Mouse (Mus musculus) embryonic facial prominence, embryonic 12.5 days (tissue): ENCODE measurements around the gene Mcm5. TPM values are rescaled to one million over a fixed set of nuclear protein-coding genes. Genes with fewer than 3 reads are reported as not detected.

ENCODE experiments used
- ATAC-seq: fragments of 200-750 bp; cut with Nextera tagmentation; 2 replicates; pipeline ENCODE4 v1.8.0; 2017; ENCODE audit not compliant: insufficient number of reproducible peaks, insufficient read depth, low FRiP score, low TSS enrichment
- H3K27ac ChIP-seq: fragments of 300-500 bp; sonication (generic); 2 replicates; pipeline ENCODE4 v1.5.1; 2016; ENCODE audit warnings: mild to moderate bottlenecking
- H3K27me3 ChIP-seq: fragments of 300-500 bp; sonication (generic); 2 replicates; pipeline ENCODE4 v1.6.1; 2016; ENCODE audit warnings: mild to moderate bottlenecking, moderate library complexity
- H3K36me3 ChIP-seq: fragments of 300-500 bp; sonication (generic); 2 replicates; pipeline ENCODE4 v1.6.1; 2016; ENCODE audit warnings: mild to moderate bottlenecking
- H3K4me1 ChIP-seq: fragments of 300-500 bp; sonication (generic); 2 replicates; pipeline ENCODE4 v1.6.1; 2016
- H3K4me2 ChIP-seq: fragments of 300-500 bp; sonication (generic); replicated peaks from 2 replicates; pipeline ENCODE4 v1.6.1; 2016; ENCODE audit warnings: mild to moderate bottlenecking, moderate library complexity
- H3K4me3 ChIP-seq: fragments of 300-500 bp; sonication (generic); 2 replicates; pipeline ENCODE4 v1.5.1; 2016; ENCODE audit warnings: mild to moderate bottlenecking
- H3K9ac ChIP-seq: fragments of 300-500 bp; sonication (generic); 2 replicates; pipeline ENCODE4 v1.6.1; 2016; ENCODE audit warnings: mild to moderate bottlenecking, moderate library complexity
- H3K9me3 ChIP-seq: fragments of 300-500 bp; sonication (generic); 2 replicates; pipeline ENCODE4 v1.6.1; 2016; ENCODE audit warnings: mild to moderate bottlenecking, moderate library complexity
- WGBS: fragments of 180-500 bp; shearing (Covaris S2); methylation state at CpG from one replicate; pipeline ENCODE4 v1.1.7; 2016; 5-methylcytosine and 5-hydroxymethylcytosine counted together
- polyA plus RNA-seq: library from polyadenylated mRNA; unstranded; fragments of >200 nt; fragmentation: Nextera tagmentation; extraction: Ambion mirVana; gene quantifications from 2 replicates; pipeline ENCODE4 v1.2.1, GENCODE M21; 2016

Gene Mcm5
- polyA plus RNA-seq, 1 experiment from 2014 or later, result 205 TPM

DNA sequence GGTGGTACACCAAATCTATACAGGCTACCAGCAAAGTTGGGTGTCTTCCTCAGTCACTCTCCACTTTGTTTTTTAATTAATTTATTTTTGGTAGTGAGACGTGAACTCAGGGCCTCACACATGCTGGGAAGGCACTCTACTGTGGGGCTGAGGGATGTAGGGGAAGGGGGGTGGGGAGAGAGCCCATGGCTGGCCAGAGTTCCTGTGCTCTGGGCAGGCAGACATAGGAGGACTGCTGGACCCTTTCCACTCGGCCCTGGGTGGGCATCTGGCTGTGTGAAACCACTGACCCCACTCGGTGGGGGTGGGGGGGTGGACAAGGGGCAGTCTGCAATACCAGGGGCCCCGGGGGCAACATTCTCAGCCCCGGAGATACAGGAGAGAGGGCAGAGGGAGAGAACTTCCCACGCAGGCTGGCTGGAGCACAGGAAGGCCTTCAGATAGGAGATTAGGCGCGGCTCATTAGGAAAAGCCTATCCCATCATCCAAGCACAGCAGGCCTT, 5.9 kb upstream of the Mcm5 start:
- Histone ChIP-seq H3K9me3 (no peaks in the 10 kb centered on the region), H3K27me3 (no peaks in the 10 kb centered on the region), H3K4me3 (no peak overlapping the region), H3K4me1 (no peaks in the 10 kb centered on the region), H3K4me2 (no peak overlapping the region), H3K9ac (no peak overlapping the region), H3K36me3 (0 out of 2 replicates have a peak, but pooled peaks cover 7% of the 10 kb centered on the region), H3K27ac (no peak overlapping the region)
- WGBS, result 40% methylated on average over 8 of the region's 8 CpGs
- ATAC-seq, result no peak

DNA sequence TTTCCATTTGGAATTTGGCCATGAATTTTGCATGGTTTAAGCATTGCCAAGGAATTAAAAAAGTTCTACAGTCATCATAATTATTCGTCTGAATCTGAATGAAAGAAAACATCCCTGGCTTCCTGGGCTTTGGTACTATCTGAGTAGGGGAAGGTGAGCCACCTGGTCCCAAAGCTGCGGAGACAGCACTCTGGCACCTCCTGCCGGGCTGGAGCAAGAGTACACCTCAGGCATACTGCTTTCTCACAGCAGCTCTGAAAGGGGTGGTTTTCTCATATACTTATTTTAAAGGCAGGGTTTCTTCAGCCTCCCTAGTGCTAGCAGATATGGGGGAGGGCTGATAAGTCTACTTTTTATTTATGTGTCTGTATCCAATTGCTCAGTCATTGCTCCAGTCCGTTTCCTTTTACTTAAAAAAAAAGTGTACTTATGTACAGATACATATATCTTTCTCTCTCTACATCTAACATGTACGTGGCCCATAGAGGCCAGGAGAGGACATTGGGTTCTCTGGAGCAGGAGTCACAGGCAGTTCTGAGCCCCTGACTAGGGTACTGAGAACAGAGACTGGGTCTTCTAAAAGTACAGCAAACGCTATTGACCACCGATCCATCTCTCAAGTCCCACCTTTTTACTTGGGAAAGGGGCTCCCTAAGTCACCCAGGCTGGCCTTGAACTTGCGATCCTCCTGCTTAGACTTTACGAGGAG, 688 bp upstream of the Mcm5 start:
- WGBS, result 1% methylated on average over 9 of the region's 9 CpGs
- no peaks in the 10 kb centered on the region for H3K27me3 ChIP-seq
- peaks cover 20% of the 10 kb centered on the region for H3K4me1 ChIP-seq
- H3K4me2 ChIP-seq, result peak overlapping the region; percentile 65
- peak overlapping the region; percentile 76 for H3K9ac ChIP-seq
- H3K4me3 ChIP-seq, result peak overlapping the region; percentile 72
- no peaks in the 10 kb centered on the region for H3K9me3 ChIP-seq
- peak overlapping the region; percentile 91 for H3K27ac ChIP-seq
- peaks cover 27% of the 10 kb centered on the region for H3K36me3 ChIP-seq
- ATAC-seq, result peak; percentile 65; the same call in 1 of the 2 replicates

DNA sequence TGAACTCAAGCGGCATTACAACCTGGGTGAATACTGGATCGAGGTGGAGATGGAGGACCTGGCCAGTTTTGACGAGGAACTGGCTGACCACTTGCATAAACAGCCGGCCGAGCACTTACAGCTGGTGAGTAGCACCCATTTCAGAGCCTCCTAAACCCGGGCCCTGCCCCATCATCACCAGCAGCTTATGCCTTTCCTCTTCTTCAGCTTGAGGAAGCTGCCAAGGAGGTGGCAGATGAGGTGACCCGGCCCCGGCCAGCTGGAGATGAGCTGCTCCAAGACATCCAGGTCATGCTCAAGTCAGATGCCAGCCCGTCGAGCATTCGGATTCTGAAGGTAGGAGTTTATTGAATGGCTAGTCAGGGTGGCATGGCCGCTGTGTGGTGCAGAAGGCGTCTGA, 724 bp downstream of the Mcm5 start:
- H3K27me3 ChIP-seq, result no peaks in the 10 kb centered on the region
- no peaks in the 10 kb centered on the region for H3K9me3 ChIP-seq
- H3K36me3 ChIP-seq, result peaks cover 42% of the 10 kb centered on the region
- H3K4me2 ChIP-seq, result peak overlapping the region; percentile 96
- no peak for ATAC-seq
- peak overlapping the region; percentile 93 for H3K9ac ChIP-seq
- H3K27ac ChIP-seq, result no peak overlapping the region
- WGBS, result 21% methylated on average over 13 of the region's 13 CpGs
- peaks cover 20% of the 10 kb centered on the region for H3K4me1 ChIP-seq
- peak overlapping the region; percentile 72 for H3K4me3 ChIP-seq

DNA sequence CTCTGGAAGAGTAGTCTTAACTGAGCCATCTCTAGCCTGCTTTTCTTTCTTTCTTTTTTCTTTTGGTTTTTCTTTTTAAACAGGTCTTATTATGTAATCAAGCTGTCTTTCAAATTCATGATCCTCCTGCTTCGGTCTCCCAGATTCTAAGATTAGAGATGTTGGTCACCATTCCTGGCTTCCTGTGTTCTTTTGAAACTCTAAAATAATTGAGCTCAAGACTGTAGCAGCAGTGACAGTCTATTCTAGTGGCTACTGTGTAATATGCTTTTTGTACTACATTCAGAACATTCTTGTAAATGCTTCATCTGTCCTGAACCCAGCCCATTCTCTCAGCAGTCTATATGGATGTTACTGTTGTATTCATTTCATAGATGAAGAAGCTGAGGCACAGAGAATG, 9.1 kb downstream of the Mcm5 start:
- Histone ChIP-seq H3K27ac (no peak overlapping the region), H3K9me3 (no peaks in the 10 kb centered on the region), H3K9ac (no peak overlapping the region), H3K4me3 (no peak overlapping the region), H3K27me3 (no peaks in the 10 kb centered on the region), H3K4me1 (no peaks in the 10 kb centered on the region), H3K4me2 (no peak overlapping the region), H3K36me3 (peaks cover 96% of the 10 kb centered on the region)
- 88% methylated on average over 1 of the region's 1 CpGs for WGBS
- no peak for ATAC-seq

DNA sequence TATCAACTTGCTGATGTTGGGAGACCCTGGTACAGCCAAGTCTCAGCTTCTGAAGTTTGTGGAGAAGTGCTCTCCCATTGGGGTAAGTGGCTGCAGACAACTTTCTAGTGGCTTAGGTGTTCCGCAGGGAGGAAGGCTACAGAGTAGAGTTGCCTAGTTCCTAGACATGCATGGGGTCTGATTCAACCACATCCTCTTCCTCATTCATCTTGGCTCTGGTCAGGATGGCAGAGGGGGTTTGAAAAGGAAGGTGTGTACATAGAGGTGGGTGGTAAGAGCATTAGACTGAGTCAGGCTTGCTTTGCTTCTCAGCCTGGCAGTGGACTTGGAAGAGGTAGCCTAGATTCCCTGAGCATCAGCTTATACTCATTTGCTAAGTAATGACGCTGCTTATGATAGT, 9.9 kb downstream of the Mcm5 start:
- ATAC-seq, result no peak
- Histone ChIP-seq H3K9me3 (no peaks in the 10 kb centered on the region), H3K36me3 (peaks cover 96% of the 10 kb centered on the region), H3K9ac (no peak overlapping the region), H3K4me3 (no peak overlapping the region), H3K4me2 (no peak overlapping the region), H3K4me1 (no peaks in the 10 kb centered on the region), H3K27ac (no peak overlapping the region), H3K27me3 (no peaks in the 10 kb centered on the region)
- WGBS, result 95% methylated on average over 2 of the region's 2 CpGs

DNA sequence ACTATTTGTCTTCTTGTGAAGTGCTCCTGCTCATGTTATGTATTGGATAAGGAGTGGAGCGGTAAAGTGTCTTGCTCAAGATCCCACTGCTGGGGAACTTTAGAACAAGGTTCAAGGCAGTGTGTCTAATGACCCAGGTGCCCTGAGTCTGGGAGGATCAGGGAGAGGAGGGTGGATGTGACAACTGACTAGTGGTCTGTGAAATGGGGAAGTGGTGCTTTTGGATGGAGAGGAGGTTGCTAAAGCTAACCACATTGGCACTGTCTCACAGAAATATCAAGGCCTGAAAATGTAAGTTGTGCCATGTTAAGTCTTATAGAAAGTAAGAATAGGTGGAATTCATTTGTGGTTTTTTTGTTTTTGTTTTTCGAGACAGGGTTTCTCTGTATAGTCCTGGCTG, 10.4 kb downstream of the Mcm5 start:
- no peak overlapping the region for H3K9ac ChIP-seq
- H3K27ac ChIP-seq, result no peak overlapping the region
- no peaks in the 10 kb centered on the region for H3K4me1 ChIP-seq
- no peak for ATAC-seq
- H3K27me3 ChIP-seq, result no peaks in the 10 kb centered on the region
- no peak overlapping the region for H3K4me2 ChIP-seq
- WGBS, result 89% methylated on average over 2 of the region's 2 CpGs
- H3K4me3 ChIP-seq, result no peak overlapping the region
- peaks cover 96% of the 10 kb centered on the region for H3K36me3 ChIP-seq
- no peaks in the 10 kb centered on the region for H3K9me3 ChIP-seq

DNA sequence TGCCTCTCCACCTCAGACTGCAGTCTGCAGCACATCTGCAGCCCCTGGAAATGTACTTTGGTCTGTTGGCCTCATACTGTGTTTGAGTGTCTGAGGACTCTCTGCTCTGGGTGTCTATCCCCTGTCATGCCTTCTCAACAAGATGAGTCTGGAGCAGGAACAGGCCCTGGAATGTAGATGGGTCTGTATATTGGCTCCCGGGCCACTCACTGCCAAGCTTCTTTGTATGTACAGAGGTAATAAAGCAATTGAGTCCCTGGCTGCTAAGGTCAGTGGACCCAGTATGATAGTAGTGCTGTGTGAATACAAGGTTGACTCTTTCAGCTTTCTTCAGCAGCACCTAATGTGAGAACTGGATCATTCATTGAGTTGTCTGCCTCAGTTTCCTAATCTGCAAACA, 18.0 kb downstream of the Mcm5 start:
- no peak overlapping the region for H3K4me3 ChIP-seq
- no peaks in the 10 kb centered on the region for H3K27me3 ChIP-seq
- no peak overlapping the region for H3K9ac ChIP-seq
- H3K9me3 ChIP-seq, result no peaks in the 10 kb centered on the region
- no peak for ATAC-seq
- peaks cover 74% of the 10 kb centered on the region for H3K36me3 ChIP-seq
- no peaks in the 10 kb centered on the region for H3K4me1 ChIP-seq
- H3K4me2 ChIP-seq, result no peak overlapping the region
- WGBS, result 87% methylated on average over 1 of the region's 1 CpGs
- H3K27ac ChIP-seq, result no peak overlapping the region

DNA sequence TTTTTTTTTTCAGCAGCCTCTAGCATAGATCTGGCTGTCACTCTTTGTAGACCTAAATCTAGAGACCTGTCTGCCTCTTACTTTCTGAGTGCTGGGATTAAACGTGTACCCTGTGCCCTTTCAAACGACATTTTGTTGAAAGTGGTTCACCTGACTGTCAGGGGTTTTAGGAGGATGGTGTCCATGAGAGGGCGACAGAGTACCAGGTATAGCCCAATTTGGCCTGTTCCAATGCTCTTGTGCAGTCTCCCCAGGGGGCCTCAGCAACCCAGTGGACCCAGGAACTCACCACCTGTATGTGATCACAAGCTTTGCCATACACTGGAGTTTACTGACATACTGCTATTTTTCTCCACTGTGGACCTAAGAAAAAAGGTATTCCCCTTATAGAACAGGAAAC, 23.1 kb downstream of the Mcm5 start:
- Histone ChIP-seq H3K4me1 (no peaks in the 10 kb centered on the region), H3K27ac (no peak overlapping the region), H3K9ac (no peak overlapping the region), H3K4me3 (no peak overlapping the region), H3K4me2 (no peak overlapping the region), H3K9me3 (no peaks in the 10 kb centered on the region), H3K27me3 (no peaks in the 10 kb centered on the region), H3K36me3 (peaks cover 25% of the 10 kb centered on the region)
- no peak for ATAC-seq
- WGBS, result 14% methylated on average over 3 of the region's 3 CpGs

DNA sequence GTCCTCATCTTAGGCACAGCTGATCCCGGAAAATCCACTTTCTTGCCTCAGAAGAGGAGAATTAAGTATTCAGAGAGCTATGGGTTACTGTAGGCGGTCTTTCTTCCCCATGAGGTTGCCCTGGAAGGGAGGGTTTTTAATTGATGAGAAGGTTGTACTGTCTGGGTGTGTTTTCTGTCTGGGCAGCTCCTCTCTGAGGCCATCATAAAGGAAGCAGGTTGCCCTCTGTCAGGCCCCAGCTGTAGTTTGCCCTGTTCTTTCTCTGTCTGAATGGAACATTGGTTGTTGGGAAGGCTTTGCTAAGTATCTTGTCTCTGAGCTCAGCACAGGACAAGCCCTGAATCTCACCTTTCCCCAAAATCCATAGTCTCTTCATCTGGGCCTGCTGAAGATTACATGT, 24.0 kb downstream of the Mcm5 start:
- Histone ChIP-seq H3K27ac (no peak overlapping the region), H3K9ac (no peak overlapping the region), H3K36me3 (peaks cover 20% of the 10 kb centered on the region), H3K4me3 (no peak overlapping the region), H3K4me1 (no peaks in the 10 kb centered on the region), H3K27me3 (no peaks in the 10 kb centered on the region), H3K9me3 (no peaks in the 10 kb centered on the region), H3K4me2 (no peak overlapping the region)
- WGBS, result 78% methylated on average over 2 of the region's 2 CpGs
- ATAC-seq, result no peak

DNA sequence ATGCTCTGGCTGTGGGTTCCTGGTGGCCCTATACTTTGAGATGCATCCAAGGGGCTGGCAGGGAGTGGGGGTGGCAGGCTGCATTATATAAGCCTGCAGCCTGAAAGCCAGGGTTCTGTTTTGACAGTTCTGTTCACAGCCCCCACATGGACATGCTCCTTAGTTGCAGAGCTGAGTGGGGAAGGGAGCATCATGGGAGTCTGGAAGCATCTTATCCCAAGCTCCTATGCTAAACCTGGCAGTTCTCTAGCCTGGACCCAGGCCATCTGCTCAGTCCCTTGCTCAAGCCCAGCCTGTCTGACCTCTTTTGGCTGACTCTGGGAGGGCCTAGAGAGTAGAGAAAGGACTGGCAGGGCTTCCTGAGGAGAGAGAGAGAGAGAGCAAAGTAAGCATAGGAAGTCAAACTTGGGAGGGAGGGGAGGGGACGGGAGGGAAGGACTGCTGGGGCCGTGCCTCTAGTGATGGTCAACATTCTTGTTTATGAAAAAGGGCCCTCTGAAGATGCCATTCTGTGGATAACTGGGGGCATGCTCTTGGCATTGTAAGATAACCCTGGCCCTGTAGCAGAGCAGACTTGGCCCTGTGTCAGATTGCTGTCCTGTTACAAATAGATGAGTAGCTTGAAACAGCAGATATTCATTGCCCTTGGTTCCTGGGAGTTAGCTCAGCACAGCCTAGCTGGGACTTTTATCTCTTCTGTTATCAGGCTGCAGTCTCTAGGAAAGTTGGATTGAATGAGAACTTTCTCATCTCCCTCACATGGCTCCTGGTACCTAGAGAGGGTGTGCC, 25.4 kb downstream of the Mcm5 start:
- ATAC-seq, result no peak
- Histone ChIP-seq H3K27me3 (no peaks in the 10 kb centered on the region), H3K9ac (no peak overlapping the region), H3K4me2 (no peak overlapping the region), H3K4me3 (no peak overlapping the region), H3K4me1 (no peaks in the 10 kb centered on the region), H3K36me3 (0 out of 2 replicates have a peak, but pooled peaks cover 10% of the 10 kb centered on the region), H3K27ac (0 out of 2 replicates have a peak overlapping the region, but pooled peaks have one; percentile 36), H3K9me3 (no peaks in the 10 kb centered on the region)
- 30% methylated on average over 2 of the region's 2 CpGs for WGBS

DNA sequence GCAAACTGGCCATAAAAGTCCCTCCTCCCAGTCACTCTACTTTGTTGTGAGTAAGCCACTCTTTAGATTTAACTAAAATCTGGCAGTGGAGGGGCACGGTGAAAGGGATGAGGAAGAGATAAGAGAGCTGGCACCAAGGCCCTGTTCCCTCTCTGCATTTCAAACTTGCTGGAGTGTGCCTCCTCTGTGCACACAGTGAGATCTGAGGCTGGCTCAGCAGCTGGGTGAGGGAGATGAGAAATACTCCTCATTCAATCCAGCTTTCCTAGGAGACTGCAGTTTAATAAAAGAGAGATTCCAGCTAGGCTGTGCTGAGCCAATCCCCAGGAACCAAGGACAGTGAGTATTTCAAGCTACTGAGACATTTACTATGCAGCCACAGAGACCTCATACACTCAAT, 26.4 kb downstream of the Mcm5 start:
- H3K9ac ChIP-seq, result no peak overlapping the region
- H3K27ac ChIP-seq, result no peak overlapping the region
- no peaks in the 10 kb centered on the region for H3K27me3 ChIP-seq
- WGBS, result 57% methylated on average over 1 of the region's 1 CpGs
- H3K9me3 ChIP-seq, result no peaks in the 10 kb centered on the region
- H3K4me2 ChIP-seq, result no peak overlapping the region
- no peak for ATAC-seq
- 0 out of 2 replicates have a peak, but pooled peaks cover 3% of the 10 kb centered on the region for H3K36me3 ChIP-seq
- H3K4me3 ChIP-seq, result no peak overlapping the region
- H3K4me1 ChIP-seq, result no peaks in the 10 kb centered on the region

DNA sequence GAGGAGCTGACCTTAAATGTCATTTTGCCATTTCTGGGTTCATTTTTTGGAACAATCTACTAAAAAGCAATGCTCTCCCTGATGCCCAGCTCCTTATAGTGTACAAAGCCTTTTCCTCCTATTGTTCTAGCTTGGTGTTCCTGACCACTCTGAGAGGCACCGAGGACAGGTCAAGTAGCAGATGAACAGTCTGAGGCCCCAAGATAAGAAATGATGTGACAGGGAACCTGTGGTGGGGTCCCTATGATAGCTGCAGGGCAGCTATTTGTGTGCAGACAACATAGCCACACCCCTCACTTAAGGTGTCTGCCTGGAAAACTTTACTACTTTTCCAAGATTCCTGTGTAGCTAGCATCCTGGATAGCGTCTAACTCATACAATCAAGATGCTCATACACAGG, 26.9 kb downstream of the Mcm5 start:
- no peaks in the 10 kb centered on the region for H3K9me3 ChIP-seq
- 0 out of 2 replicates have a peak, but pooled peaks cover 3% of the 10 kb centered on the region for H3K36me3 ChIP-seq
- ATAC-seq, result no peak
- no peak overlapping the region for H3K9ac ChIP-seq
- H3K27ac ChIP-seq, result no peak overlapping the region
- no peaks in the 10 kb centered on the region for H3K4me1 ChIP-seq
- no peak overlapping the region for H3K4me2 ChIP-seq
- H3K27me3 ChIP-seq, result no peaks in the 10 kb centered on the region
- 78% methylated on average over 2 of the region's 2 CpGs for WGBS
- no peak overlapping the region for H3K4me3 ChIP-seq
